Mouse (Mus musculus): ENCODE measurements around the gene Jph2. TPM values are rescaled to one million over a fixed set of nuclear protein-coding genes. Genes with fewer than 3 reads are reported as not detected.

Gene Jph2
- polyA plus RNA-seq, 1 experiment from 2014 or later: 0.31 TPM

Other genes starting within 250 kb of the Jph2 start
- gene Tox2, start 194.9 kb downstream of the Jph2 start, polyA plus RNA-seq (2015; fragmentation: Nextera tagmentation; extraction: Ambion mirVana): 38.8 and 44.2 TPM in 2 replicates
- 77.3 and 79.4 TPM in 2 replicates for gene Oser1, start 26.7 kb upstream of the Jph2 start, polyA plus RNA-seq (2015; fragmentation: Nextera tagmentation; extraction: Ambion mirVana)
- gene Gdap1l1, start 40.5 kb upstream of the Jph2 start, polyA plus RNA-seq (2015; fragmentation: Nextera tagmentation; extraction: Ambion mirVana): 114 and 121 TPM in 2 replicates
- 12.1 and 12.7 TPM in 2 replicates for gene Fitm2, start 74.6 kb upstream of the Jph2 start, polyA plus RNA-seq (2015; fragmentation: Nextera tagmentation; extraction: Ambion mirVana)
- gene R3hdml, start 94.3 kb upstream of the Jph2 start, polyA plus RNA-seq (2015; fragmentation: Nextera tagmentation; extraction: Ambion mirVana): 0.18 TPM in 1 of 2 replicates, not detected in the other
- gene Hnf4a, start 108.8 kb upstream of the Jph2 start, polyA plus RNA-seq (2015; fragmentation: Nextera tagmentation; extraction: Ambion mirVana): not detected in 2 replicates
- 50.2 and 50.7 TPM in 2 replicates for gene Ttpal, start 204.3 kb upstream of the Jph2 start, polyA plus RNA-seq (2015; fragmentation: Nextera tagmentation; extraction: Ambion mirVana)
- 30.5 and 31.7 TPM in 2 replicates for gene Serinc3, start 247.1 kb upstream of the Jph2 start, polyA plus RNA-seq (2015; fragmentation: Nextera tagmentation; extraction: Ambion mirVana)